Mouse (Mus musculus): Measurements from ENCODE around the gene Dapk1. TPM values are rescaled to one million over a fixed set of nuclear protein-coding genes. Genes with fewer than 3 reads are reported as not detected.

Gene Dapk1
- polyA plus RNA-seq, 1 experiment from 2014 or later: 8.8 TPM

GRCm38 (mm10) chr13:60646791-60647190 lies 45.0 kb downstream of the Dapk1 start:
- peaks cover 9% of the 10 kb centered on the region for H3K4me1 ChIP-seq
- H3K9me3 ChIP-seq (replicated peaks): no peaks in the 10 kb centered on the region
- H3K27me3 ChIP-seq (replicated peaks): no peaks in the 10 kb centered on the region
- H3K4me2 ChIP-seq: no peak overlapping the region
- ATAC-seq: no peak
- H3K9ac ChIP-seq: no peak overlapping the region
- no peak overlapping the region for H3K4me3 ChIP-seq
- WGBS (ENCODE audit: insufficient replicate concordance): 89% methylated on average over 3 of the region's 3 CpGs
- no peaks in the 10 kb centered on the region for H3K36me3 ChIP-seq
- no peak overlapping the region for H3K27ac ChIP-seq

- no peak overlapping the region for H3K9ac ChIP-seq
- ATAC-seq: no peak
- 79% methylated on average over 5 of the region's 5 CpGs for WGBS (ENCODE audit: insufficient replicate concordance)
- no peak overlapping the region for H3K4me2 ChIP-seq
- H3K4me1 ChIP-seq: peaks cover 9% of the 10 kb centered on the region
- no peaks in the 10 kb centered on the region for H3K9me3 ChIP-seq (replicated peaks)
- no peaks in the 10 kb centered on the region for H3K36me3 ChIP-seq
- H3K4me3 ChIP-seq: no peak overlapping the region
- no peaks in the 10 kb centered on the region for H3K27me3 ChIP-seq (replicated peaks)
- H3K27ac ChIP-seq: no peak overlapping the region
Observed at GRCm38 (mm10) chr13:60648350-60648749, 46.6 kb downstream of the Dapk1 start.

GRCm38 (mm10) chr13:60650000-60650399 lies 48.3 kb downstream of the Dapk1 start:
- Histone ChIP-seq H3K4me1 (peaks cover 13% of the 10 kb centered on the region), H3K9ac (no peak overlapping the region), H3K27me3 (replicated peaks) (no peaks in the 10 kb centered on the region), H3K36me3 (no peaks in the 10 kb centered on the region), H3K4me2 (no peak overlapping the region), H3K27ac (no peak overlapping the region), H3K9me3 (replicated peaks) (no peaks in the 10 kb centered on the region), H3K4me3 (no peak overlapping the region)
- ATAC-seq: no peak
- WGBS (ENCODE audit: insufficient replicate concordance): 79% methylated on average over 11 of the region's 11 CpGs

GRCm38 (mm10) chr13:60654017-60654565 lies 52.3 kb downstream of the Dapk1 start:
- no peak for ATAC-seq
- Histone ChIP-seq H3K9ac (no peak overlapping the region), H3K4me2 (no peak overlapping the region), H3K4me1 (peaks cover 20% of the 10 kb centered on the region), H3K27ac (no peak overlapping the region), H3K9me3 (replicated peaks) (no peaks in the 10 kb centered on the region), H3K4me3 (no peak overlapping the region), H3K27me3 (replicated peaks) (no peaks in the 10 kb centered on the region), H3K36me3 (peaks cover 2% of the 10 kb centered on the region; the same call in 1 of the 2 replicates)
- WGBS (ENCODE audit: insufficient replicate concordance): 77% methylated on average over 2 of the region's 2 CpGs

GRCm38 (mm10) chr13:60655246-60655645 lies 53.5 kb downstream of the Dapk1 start:
- Histone ChIP-seq H3K9me3 (replicated peaks) (no peaks in the 10 kb centered on the region), H3K9ac (no peak overlapping the region), H3K4me1 (peaks cover 28% of the 10 kb centered on the region), H3K4me3 (no peak overlapping the region), H3K27me3 (replicated peaks) (no peaks in the 10 kb centered on the region), H3K36me3 (peaks cover 4% of the 10 kb centered on the region; the same call in 1 of the 2 replicates), H3K27ac (no peak overlapping the region), H3K4me2 (no peak overlapping the region)
- WGBS (ENCODE audit: insufficient replicate concordance): 27% methylated on average over 3 of the region's 3 CpGs
- peak; percentile 66; the same call in 1 of the 2 replicates for ATAC-seq

GRCm38 (mm10) chr13:60659600-60659999 lies 57.9 kb downstream of the Dapk1 start:
- H3K36me3 ChIP-seq: peaks cover 4% of the 10 kb centered on the region; the same call in 1 of the 2 replicates
- ATAC-seq: no peak
- H3K27ac ChIP-seq: no peak overlapping the region
- H3K27me3 ChIP-seq (replicated peaks): no peaks in the 10 kb centered on the region
- no peak overlapping the region for H3K4me3 ChIP-seq
- H3K9me3 ChIP-seq (replicated peaks): no peaks in the 10 kb centered on the region
- 74% methylated on average over 1 of the region's 1 CpGs for WGBS (ENCODE audit: insufficient replicate concordance)
- peaks cover 35% of the 10 kb centered on the region for H3K4me1 ChIP-seq
- no peak overlapping the region for H3K9ac ChIP-seq
- H3K4me2 ChIP-seq: no peak overlapping the region

GRCm38 (mm10) chr13:60660056-60660455 lies 58.3 kb downstream of the Dapk1 start:
- Histone ChIP-seq H3K4me2 (no peak overlapping the region), H3K9me3 (replicated peaks) (no peaks in the 10 kb centered on the region), H3K27ac (no peak overlapping the region), H3K4me1 (peaks cover 30% of the 10 kb centered on the region), H3K36me3 (peaks cover 4% of the 10 kb centered on the region; the same call in 1 of the 2 replicates), H3K4me3 (no peak overlapping the region), H3K9ac (no peak overlapping the region), H3K27me3 (replicated peaks) (no peaks in the 10 kb centered on the region)
- ATAC-seq: no peak
- 49% methylated on average over 2 of the region's 2 CpGs for WGBS (ENCODE audit: insufficient replicate concordance)

- Histone ChIP-seq H3K27me3 (replicated peaks) (no peaks in the 10 kb centered on the region), H3K4me3 (no peak overlapping the region), H3K4me1 (peaks cover 23% of the 10 kb centered on the region; the same call in 1 of the 2 replicates), H3K9me3 (replicated peaks) (no peaks in the 10 kb centered on the region), H3K9ac (no peak overlapping the region), H3K27ac (no peak overlapping the region), H3K4me2 (no peak overlapping the region), H3K36me3 (peaks cover 4% of the 10 kb centered on the region; the same call in 1 of the 2 replicates)
- 64% methylated on average over 9 of the region's 9 CpGs for WGBS (ENCODE audit: insufficient replicate concordance)
- ATAC-seq: no peak
Observed at GRCm38 (mm10) chr13:60660711-60661261, 59.0 kb downstream of the Dapk1 start.

GRCm38 (mm10) chr13:60662493-60663177 lies 60.9 kb downstream of the Dapk1 start:
- Histone ChIP-seq H3K27ac (no peak overlapping the region), H3K27me3 (replicated peaks) (no peaks in the 10 kb centered on the region), H3K4me1 (peaks cover 30% of the 10 kb centered on the region; the same call in 1 of the 2 replicates), H3K36me3 (peaks cover 4% of the 10 kb centered on the region; the same call in 1 of the 2 replicates), H3K9ac (no peak overlapping the region), H3K4me3 (no peak overlapping the region), H3K4me2 (no peak overlapping the region), H3K9me3 (replicated peaks) (no peaks in the 10 kb centered on the region)
- 73% methylated on average over 8 of the region's 8 CpGs for WGBS (ENCODE audit: insufficient replicate concordance)
- no peak for ATAC-seq

- H3K4me1 ChIP-seq: peaks cover 39% of the 10 kb centered on the region; the same call in 1 of the 2 replicates
- H3K4me3 ChIP-seq: no peak overlapping the region
- no peak overlapping the region for H3K9ac ChIP-seq
- peaks cover 2% of the 10 kb centered on the region; the same call in 1 of the 2 replicates for H3K36me3 ChIP-seq
- no peak overlapping the region for H3K27ac ChIP-seq
- no peaks in the 10 kb centered on the region for H3K9me3 ChIP-seq (replicated peaks)
- no peaks in the 10 kb centered on the region for H3K27me3 ChIP-seq (replicated peaks)
- WGBS (ENCODE audit: insufficient replicate concordance): 53% methylated on average over 3 of the region's 3 CpGs
- H3K4me2 ChIP-seq: no peak overlapping the region
- no peak for ATAC-seq
Observed at GRCm38 (mm10) chr13:60664058-60664457, 62.3 kb downstream of the Dapk1 start.

GRCm38 (mm10) chr13:60664816-60665215 lies 63.1 kb downstream of the Dapk1 start:
- Histone ChIP-seq H3K9ac (no peak overlapping the region), H3K4me2 (no peak overlapping the region), H3K9me3 (replicated peaks) (no peaks in the 10 kb centered on the region), H3K4me1 (peaks cover 35% of the 10 kb centered on the region; the same call in 1 of the 2 replicates), H3K4me3 (no peak overlapping the region), H3K27ac (no peak overlapping the region), H3K36me3 (no peaks in the 10 kb centered on the region), H3K27me3 (replicated peaks) (no peaks in the 10 kb centered on the region)
- no peak for ATAC-seq
- 82% methylated on average over 10 of the region's 10 CpGs for WGBS (ENCODE audit: insufficient replicate concordance)

GRCm38 (mm10) chr13:60665402-60665801 lies 63.7 kb downstream of the Dapk1 start:
- Histone ChIP-seq H3K4me2 (no peak overlapping the region), H3K9ac (no peak overlapping the region), H3K27ac (no peak overlapping the region), H3K9me3 (replicated peaks) (no peaks in the 10 kb centered on the region), H3K36me3 (no peaks in the 10 kb centered on the region), H3K27me3 (replicated peaks) (no peaks in the 10 kb centered on the region), H3K4me3 (no peak overlapping the region), H3K4me1 (peaks cover 35% of the 10 kb centered on the region)
- WGBS (ENCODE audit: insufficient replicate concordance): 86% methylated on average over 4 of the region's 4 CpGs
- ATAC-seq: no peak
